In the genomic region with DNA sequence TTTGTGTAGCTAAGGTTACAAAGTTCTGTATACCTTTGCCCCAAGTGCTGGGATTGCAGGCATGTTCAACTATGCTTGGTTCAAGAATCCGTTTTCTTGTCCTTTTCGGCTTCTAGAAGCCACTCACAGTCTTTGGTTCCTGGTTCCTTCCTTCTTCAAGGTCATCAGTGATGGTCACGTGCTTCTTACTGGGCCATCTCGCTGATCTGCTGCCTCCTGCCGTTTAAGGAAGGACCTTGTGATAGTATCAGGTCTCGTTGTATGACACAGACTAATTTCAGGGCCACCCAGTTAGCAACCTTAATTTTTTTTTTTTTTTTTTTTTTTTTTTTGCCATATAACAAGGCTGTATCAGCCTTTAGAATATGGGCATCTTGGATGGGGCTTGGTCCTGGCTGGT, we compare ENCODE assay signal across 22 mouse cellular contexts. TPM values are rescaled to one million over a fixed set of nuclear protein-coding genes. Genes with fewer than 3 reads are reported as not detected.
DNase-seq lines count a peak whose midpoint lies in the region; ATAC-seq and TF ChIP-seq lines count a peak whose summit lies in the region.
"Had no signal": no experiment of that assay in that cellular context is flagged by ENCODE, and none has a peak within 500 bp of the region (broad histone marks: within the 10 kb centered on the region; RNA-seq: fewer than 3 reads in every experiment).

No protein-coding gene starts in this region.

- no peak overlapping the region for H3K9ac ChIP-seq in liver, adult 2 months (ENCODE audit: low read depth, low read length)
- no peak overlapping the region for H3K9ac ChIP-seq in liver, embryonic 12.5 days
- H3K9ac ChIP-seq in CH12.LX (ENCODE audit: insufficient read depth, low read depth) (no peak overlapping the region), MEL (ENCODE audit: control insufficient read depth, low read depth, low read length, poor library complexity, severe bottlenecking) (no peak overlapping the region)
- H3K9ac ChIP-seq: embryonic facial prominence, embryonic 12.5 days; forebrain, embryonic 12.5 days had no signal

- no peak overlapping the region for H3K4me3 ChIP-seq in liver, adult 2 months (ENCODE audit: insufficient read depth, low read depth, low read length)
- no peak overlapping the region for H3K4me3 ChIP-seq in liver, embryonic 12.5 days
- no peak overlapping the region for H3K4me3 ChIP-seq in CH12.LX (replicated peaks in 1 of 3; ENCODE audit: low read depth in 2 of 3, low read length in 2 of 3, poor library complexity in 1 of 3)
- no peak overlapping the region for H3K4me3 ChIP-seq in MEL (ENCODE audit: control insufficient read depth in 1 of 2, insufficient read depth in 1 of 2, low read depth in 2 of 2, low read length in 2 of 2)
- H3K4me3 ChIP-seq: embryonic facial prominence, embryonic 10.5 days; embryonic facial prominence, embryonic 12.5 days; forebrain, embryonic 12.5 days had no signal

- no peaks in the 10 kb centered on the region for H3K9me3 ChIP-seq in liver, embryonic 12.5 days (replicated peaks)
- no peaks in the 10 kb centered on the region for H3K9me3 ChIP-seq in CH12.LX (replicated peaks; ENCODE audit: low read length)
- no peaks in the 10 kb centered on the region for H3K9me3 ChIP-seq in MEL (replicated peaks; ENCODE audit: insufficient read depth, low read length)
- H3K9me3 ChIP-seq: embryonic facial prominence, embryonic 10.5 days; embryonic facial prominence, embryonic 12.5 days; forebrain, embryonic 12.5 days had no signal

- in situ Hi-C loops in CH12.LX (cut with MboI; ENCODE audit: low pct_ligation_motif_present, low pct_unique_long_range_greater_than_20kb, low sequenced_read_pairs) = no loop called here

- H3K79me2 ChIP-seq in liver, adult 2 months (ENCODE audit: control insufficient read depth, insufficient read depth, low read length) = peaks cover 21% of the 10 kb centered on the region
- H3K79me2 ChIP-seq in CH12.LX (replicated peaks; ENCODE audit: control insufficient read depth, extremely low read depth, insufficient read depth, poor library complexity, severe bottlenecking) (no peaks in the 10 kb centered on the region), MEL (ENCODE audit: control insufficient read depth, insufficient read depth, low read length, poor library complexity) (peaks cover 2% of the 10 kb centered on the region; the same call in 1 of the 2 replicates)

- TF ChIP-seq EP300 in CH12.LX (IDR thresholded peaks at IDR 0.05; ENCODE audit: low read length) = no peak
- no peak for TF ChIP-seq EP300 in MEL (IDR thresholded peaks at IDR 0.05; ENCODE audit: low read depth in 1 of 2, low read length in 2 of 2)

- peaks cover 6% of the 10 kb centered on the region for H3K4me1 ChIP-seq in liver, adult 2 months (ENCODE audit: control insufficient read depth, insufficient read depth, low read length)
- H3K4me1 ChIP-seq in liver, embryonic 12.5 days = no peaks in the 10 kb centered on the region
- H3K4me1 ChIP-seq in CH12.LX (ENCODE audit: control insufficient read depth in 1 of 2, insufficient read depth in 2 of 2) (peaks cover 2 to 21% of the 10 kb centered on the region in 2 experiments; a peak in 2 of 4 replicates), MEL (ENCODE audit: control insufficient read depth in 1 of 2, insufficient read depth in 2 of 2, low read length in 2 of 2) (peaks cover 0 to 8% of the 10 kb centered on the region in 2 experiments; a peak in 2 of 4 replicates)

- no peak for ATAC-seq in liver, embryonic 12.5 days
- ATAC-seq: activated CD4-positive, CD25-positive, alpha-beta regulatory T cell, adult 4 months; CD4-positive, CD25-positive, alpha-beta regulatory T cell, adult 4 months; forebrain, embryonic 14.5 days; forebrain, embryonic 16.5 days had no signal

- H3K27me3 ChIP-seq in liver, adult 2 months (ENCODE audit: control insufficient read depth, insufficient read depth, low read length) = no peaks in the 10 kb centered on the region
- H3K27me3 ChIP-seq in liver, embryonic 12.5 days (replicated peaks) = no peaks in the 10 kb centered on the region; the same call in 1 of the 2 replicates
- H3K27me3 ChIP-seq in CH12.LX (replicated peaks) = no peaks in the 10 kb centered on the region
- no peaks in the 10 kb centered on the region for H3K27me3 ChIP-seq in MEL (ENCODE audit: control insufficient read depth in 1 of 2, insufficient read depth in 2 of 2, low read length in 2 of 2)
- H3K27me3 ChIP-seq: embryonic facial prominence, embryonic 12.5 days; forebrain, embryonic 12.5 days had no signal

- no peak overlapping the region for H3K27ac ChIP-seq in liver, adult 2 months (replicated peaks; ENCODE audit: insufficient read depth, low read depth, low read length)
- no peak overlapping the region for H3K27ac ChIP-seq in liver, embryonic 12.5 days
- H3K27ac ChIP-seq in CH12.LX (ENCODE audit: insufficient read depth, low read depth) (no peak overlapping the region), MEL (ENCODE audit: control insufficient read depth, low read depth, low read length) (no peak overlapping the region)
- H3K27ac ChIP-seq: embryonic facial prominence, embryonic 10.5 days; embryonic facial prominence, embryonic 12.5 days; forebrain, embryonic 12.5 days had no signal

- TF ChIP-seq CTCF in liver, adult 2 months (IDR thresholded peaks at IDR 0.05; ENCODE audit: low read depth, low read length) = no peak
- peak in 1 of 2 experiments; percentile 12; a peak in 1 of 4 replicates for TF ChIP-seq CTCF in CH12.LX (conservative IDR thresholded peaks at IDR 0.05 in 1 of 2, IDR thresholded peaks at IDR 0.05 in 1 of 2; ENCODE audit: low read depth in 2 of 2, low read length in 2 of 2)
- peak in 2 of 3 experiments; percentile 1 to 2; a peak in 1 of 6 replicates for TF ChIP-seq CTCF in MEL (IDR thresholded peaks at IDR 0.05 in 2 of 3, conservative IDR thresholded peaks at IDR 0.05 in 1 of 3; ENCODE audit: control insufficient read depth in 1 of 3, insufficient read depth in 1 of 3, low read depth in 2 of 3, low read length in 3 of 3, poor library complexity in 1 of 3, severe bottlenecking in 1 of 3)

- H3K36me3 ChIP-seq in liver, adult 2 months (ENCODE audit: control insufficient read depth, insufficient read depth, low read length) = no peaks in the 10 kb centered on the region
- no peaks in the 10 kb centered on the region for H3K36me3 ChIP-seq in liver, embryonic 12.5 days
- peaks cover 4 to 56% of the 10 kb centered on the region in 2 experiments for H3K36me3 ChIP-seq in CH12.LX (replicated peaks in 1 of 2; ENCODE audit: control insufficient read depth in 1 of 2, insufficient read depth in 1 of 2, low read length in 1 of 2)
- H3K36me3 ChIP-seq in MEL (ENCODE audit: control insufficient read depth in 1 of 2, insufficient read depth in 2 of 2, low read length in 2 of 2) = peaks cover 0 to 10% of the 10 kb centered on the region in 2 experiments; a peak in 1 of 4 replicates
- H3K36me3 ChIP-seq: embryonic facial prominence, embryonic 12.5 days; forebrain, embryonic 12.5 days had no signal

- peak; percentile 40 for DNase-seq in liver, adult 2 months (ENCODE audit: extremely low read depth, low read depth, low spot score)
- no peak for DNase-seq in CH12.LX (ENCODE audit: extremely low read depth)
- DNase-seq in MEL (ENCODE audit: low read depth, low spot score) = peak; percentile 20
- DNase-seq in right cerebral cortex, adult 2 months (ENCODE audit: low spot score in 2 of 2) = no peak
- DNase-seq in kidney, postnatal 36 days = no peak
- DNase-seq in heart, postnatal 4 days = no peak
- DNase-seq: adrenal gland, adult 8-10 months; adrenal gland, postnatal 14 days; adrenal gland, postnatal 36 days; cerebellum, adult 11-12 months; cerebellum, adult 2 months; cerebellum, adult 9-10 months; cerebellum, postnatal 10 days; cerebellum, postnatal 25 days had no signal

- no peak for TF ChIP-seq POLR2A in liver, adult 2 months (IDR thresholded peaks at IDR 0.05; ENCODE audit: extremely low read depth, insufficient read depth, low read length)
- no peak for TF ChIP-seq POLR2A in CH12.LX (IDR thresholded peaks at IDR 0.05; ENCODE audit: low read depth, low read length)
- no peak for TF ChIP-seq POLR2A in MEL (IDR thresholded peaks at IDR 0.05; ENCODE audit: control insufficient read depth in 1 of 2, insufficient read depth in 1 of 2, low read depth in 1 of 2, low read length in 2 of 2, poor library complexity in 1 of 2)

- dilution Hi-C loops in CH12.LX (cut with MboI; ENCODE audit: extremely low pct_ligation_motif_present, extremely low pct_unique_long_range_greater_than_20kb, low sequenced_read_pairs) = no loop called here

- 72% methylated on average over 6 of the region's 6 CpGs for WGBS in liver, adult 2 months
- 51% methylated on average over 6 of the region's 6 CpGs for WGBS in liver, embryonic 12.5 days (ENCODE audit: insufficient replicate concordance)

- TF ChIP-seq RAD21 in CH12.LX (IDR thresholded peaks at IDR 0.05; ENCODE audit: low read depth, low read length) (no peak), MEL (IDR thresholded peaks at IDR 0.05; ENCODE audit: low read depth, low read length) (no peak)

- no peak overlapping the region for H3K4me2 ChIP-seq in liver, embryonic 12.5 days
- no peak overlapping the region for H3K4me2 ChIP-seq in CH12.LX (ENCODE audit: insufficient read depth, low read depth, poor library complexity, severe bottlenecking)
- H3K4me2 ChIP-seq: embryonic facial prominence, embryonic 12.5 days; forebrain, embryonic 12.5 days had no signal

TF ChIP-seq in CH12.LX, 34 proteins besides CTCF, POLR2A, EP300 and RAD21:
- TF ChIP-seq CHD1 (IDR thresholded peaks at IDR 0.05; ENCODE audit: low read depth, low read length) (no peak), USF1 (IDR thresholded peaks at IDR 0.05; ENCODE audit: low read depth, low read length) (peak; percentile 26; the same call in 1 of the 2 replicates), BHLHE40 (IDR thresholded peaks at IDR 0.05; ENCODE audit: low read depth, low read length) (0 out of 2 replicates have a peak, but pooled peaks have one; percentile 14)

TF ChIP-seq in MEL, 35 proteins besides CTCF, POLR2A, EP300 and RAD21 (continues in another document):
- TF ChIP-seq USF2 (IDR thresholded peaks at IDR 0.05; ENCODE audit: borderline replicate concordance in 1 of 2, insufficient read depth in 1 of 2, low read depth in 1 of 2, low read length in 2 of 2) = 0 out of 4 replicates have a peak, but pooled peaks of 1 of the 2 experiments have one; percentile 22
- no peak for TF ChIP-seq MYB (IDR thresholded peaks at IDR 0.05; ENCODE audit: low read depth, low read length)
- 0 out of 2 replicates have a peak, but pooled peaks have one; percentile 26 for TF ChIP-seq BHLHE40 (IDR thresholded peaks at IDR 0.05; ENCODE audit: borderline replicate concordance, low read depth, low read length)

RNA-seq across cellular contexts. Expression of gene Smoc1, which starts 9.2 kb away (rescaled TPM):
- total RNA-seq in liver, adult 2 months (2014; rRNA removed) = 28.3 and 36.6 TPM in 2 replicates
- polyA plus RNA-seq in liver, adult 2 months (2012; rRNA removed) = 50.7 and 65.7 TPM in 2 replicates
- 7.0 and 7.9 TPM in 2 replicates for polyA plus RNA-seq in liver, embryonic 12.5 days (2016; fragmentation: Nextera tagmentation; extraction: Ambion mirVana)
- total RNA-seq in CH12.LX (2012; rRNA removed) = 11.5 and 11.6 TPM in 2 replicates
- total RNA-seq in CH12.LX (2014; rRNA removed) = 11.0 and 11.2 TPM in 2 replicates
- 23.0 and 23.5 TPM in 2 replicates for polyA plus RNA-seq in CH12.LX (2012; ENCODE audit: insufficient read length, low read depth)
- total RNA-seq in MEL (2012; rRNA removed) = 18.8 and 22.4 TPM in 2 replicates
- polyA plus RNA-seq in MEL (2012; ENCODE audit: insufficient read depth in 1 of 2, insufficient read length in 2 of 2, low read depth in 1 of 2, low replicate concordance in 2 of 2, missing spikeins in 1 of 2) = 10 to 100 TPM in 1 of 2 experiments, not detected in 1; 23.3 TPM
- 10 to 100 TPM; 10.2 to 11.2 TPM for total RNA-seq in heart, postnatal 4 days (2021)

Comparison
In these comparisons a context has a peak if more than half of its experiments do, and no peak if none do; other contexts are left out.
1. DNase-seq: peak in liver, adult 2 months (single experiment) and MEL (single experiment); none in CH12.LX (single experiment), right cerebral cortex, adult 2 months (0 of 2), kidney, postnatal 36 days (0 of 2) and heart, postnatal 4 days (single experiment).